Mouse (Mus musculus) ovary, adult 18-20 months (tissue): ENCODE data around the gene Arx.

Experiments used
- DNase-seq: peaks from one replicate; pipeline ENCODE4 v3.0.0; 2022; ENCODE audit warnings: low spot score, mixed read lengths

Arx gene

GRCm38 (mm10) chrX:93286291-93286893 lies at the start of gene Arx:
Gene Arx (plus strand): TSS chrX:93286445.
- peak; percentile 76 for DNase-seq

- no peak for DNase-seq
These were observed 34.9 kb upstream of the Arx start for GRCm38 (mm10) chrX:93251329-93251728.

- no peak for DNase-seq
These were observed 10.6 kb upstream of the Arx start for GRCm38 (mm10) chrX:93275689-93276088.

GRCm38 (mm10) chrX:93279940-93280339 lies 6.3 kb upstream of the Arx start:
- DNase-seq, result no peak

- DNase-seq, result peak; percentile 62
These were observed 5.1 kb upstream of the Arx start for GRCm38 (mm10) chrX:93281028-93281723.

GRCm38 (mm10) chrX:93281756-93282155 lies 4.5 kb upstream of the Arx start:
- DNase-seq, result no peak

- no peak for DNase-seq
These were observed 1.2 kb upstream of the Arx start for GRCm38 (mm10) chrX:93285091-93285490.

- DNase-seq, result no peak
These were observed 2.1 kb downstream of the Arx start for GRCm38 (mm10) chrX:93288339-93288738.

GRCm38 (mm10) chrX:93289076-93289475 lies 2.8 kb downstream of the Arx start:
- DNase-seq, result no peak

- no peak for DNase-seq
These were observed 3.7 kb downstream of the Arx start for GRCm38 (mm10) chrX:93289851-93290380.

GRCm38 (mm10) chrX:93292031-93292430 lies 5.8 kb downstream of the Arx start:
- no peak for DNase-seq

GRCm38 (mm10) chrX:93294736-93295490 lies 8.7 kb downstream of the Arx start:
- DNase-seq, result no peak

- DNase-seq, result no peak
These were observed 9.6 kb downstream of the Arx start for GRCm38 (mm10) chrX:93295819-93296218.

- no peak for DNase-seq
These were observed 10.8 kb downstream of the Arx start for GRCm38 (mm10) chrX:93297001-93297441.

- no peak for DNase-seq
These were observed 12.9 kb downstream of the Arx start for GRCm38 (mm10) chrX:93299046-93299626.

- no peak for DNase-seq
These were observed 13.5 kb downstream of the Arx start for GRCm38 (mm10) chrX:93299771-93300170.

- no peak for DNase-seq
These were observed 14.1 kb downstream of the Arx start for GRCm38 (mm10) chrX:93300183-93300815.

- DNase-seq, result no peak
These were observed 15.6 kb downstream of the Arx start for GRCm38 (mm10) chrX:93301798-93302197.

GRCm38 (mm10) chrX:93305780-93306179 lies 19.5 kb downstream of the Arx start:
- DNase-seq, result no peak

GRCm38 (mm10) chrX:93317577-93317976 lies 31.3 kb downstream of the Arx start:
- no peak for DNase-seq

GRCm38 (mm10) chrX:93319979-93320378 lies 33.7 kb downstream of the Arx start:
- no peak for DNase-seq

GRCm38 (mm10) chrX:93321336-93321735 lies 35.1 kb downstream of the Arx start:
- no peak for DNase-seq
